Mouse (Mus musculus) adrenal gland, postnatal 36 days (tissue): ENCODE measurements around the gene Wfdc8. TPM values are rescaled to one million over a fixed set of nuclear protein-coding genes. Genes with fewer than 3 reads are reported as not detected.
"Not testable (repeated sequence)": the region's sequence is repeated elsewhere in the genome, so short reads cannot be mapped to it uniquely, and the experiment has no call there.

Experiments used
- DNase-seq, 2 experiments: peaks; one replicate each; pipeline ENCODE4 v3.0.0; 2021; ENCODE audit warnings: mixed read lengths in 1 of 2
- long read RNA-seq, 2 experiments: library from polyadenylated mRNA; stranded (forward); transcript quantifications; one replicate each; pipeline ENCODE4 v2.0.0; 2021; ENCODE audit warnings: borderline sequencing depth in 2 of 2
- total RNA-seq, 2 experiments: library from RNA; stranded (reverse); gene quantifications; 2 replicates each; pipeline ENCODE4 v1.2.3; 2021

Wfdc8 gene
- total RNA-seq, result not detected
- long read RNA-seq, experiment 1, result 0 reads
- long read RNA-seq, experiment 2, result 0 reads

GRCm38 (mm10) chr2:164613471-164613870, at the start of gene Wfdc8, which contains the start of gene Wfdc6b:
Gene Wfdc8 (minus strand): TSS chr2:164613626.
Gene Wfdc6b (plus strand): TSS chr2:164613522.
- DNase-seq, result peak; percentile 52 to 78

GRCm38 (mm10) chr2:164656483-164656882, 43.1 kb upstream of the Wfdc8 start, which contains the start of gene Wfdc9:
Gene Wfdc9 (minus strand): TSS chr2:164656583.
- DNase-seq, result no peak

GRCm38 (mm10) chr2:164655858-164656257, 42.4 kb upstream of the Wfdc8 start, which contains the start of gene Wfdc10:
Gene Wfdc10 (plus strand): TSS chr2:164656046.
- peak; percentile 49 to 65 for DNase-seq

- peak in 1 of 2 experiments; percentile 29 for DNase-seq
Observed at GRCm38 (mm10) chr2:164641881-164642673, 28.7 kb upstream of the Wfdc8 start.

GRCm38 (mm10) chr2:164641129-164641528, 27.7 kb upstream of the Wfdc8 start:
- DNase-seq, result no peak

- DNase-seq, result no peak
Observed at GRCm38 (mm10) chr2:164638696-164639095, 25.3 kb upstream of the Wfdc8 start, which contains the start of gene Wfdc16. Gene Wfdc16 (minus strand): TSS chr2:164638796.

- DNase-seq, result no peak
Observed at GRCm38 (mm10) chr2:164635266-164635665, 21.8 kb upstream of the Wfdc8 start.

- no peak for DNase-seq
Observed at GRCm38 (mm10) chr2:164621775-164622174, 8.3 kb upstream of the Wfdc8 start.

GRCm38 (mm10) chr2:164619050-164619449, 5.6 kb upstream of the Wfdc8 start:
- no peak for DNase-seq

- DNase-seq, result no peak
Observed at GRCm38 (mm10) chr2:164615386-164615785, 2.0 kb upstream of the Wfdc8 start.

GRCm38 (mm10) chr2:164608781-164609180, 4.6 kb downstream of the Wfdc8 start:
- DNase-seq, result peak; percentile 62 to 67

- no peak for DNase-seq
Observed at GRCm38 (mm10) chr2:164604411-164604810, 9.0 kb downstream of the Wfdc8 start.

GRCm38 (mm10) chr2:164603482-164603881, 9.9 kb downstream of the Wfdc8 start:
- no peak for DNase-seq

GRCm38 (mm10) chr2:164600179-164600578, 13.2 kb downstream of the Wfdc8 start:
- no peak for DNase-seq

GRCm38 (mm10) chr2:164593494-164593893, 19.9 kb downstream of the Wfdc8 start, which contains the start of gene Eppin:
Gene Eppin (minus strand): TSS chr2:164593594.
- no peak for DNase-seq

GRCm38 (mm10) chr2:164592014-164592413, 21.4 kb downstream of the Wfdc8 start:
- peak; percentile 31 to 47 for DNase-seq

- DNase-seq, result peak; percentile 35 to 66
Observed at GRCm38 (mm10) chr2:164585025-164585725, 28.3 kb downstream of the Wfdc8 start, which contains the start of gene Wfdc6a. Gene Wfdc6a (minus strand): TSS chr2:164585447.

GRCm38 (mm10) chr2:164573359-164573758, 40.1 kb downstream of the Wfdc8 start, which contains the start of gene Spint3:
Gene Spint3 (minus strand): TSS chr2:164573459.
- not testable (repeated sequence) for DNase-seq

- no peak for DNase-seq
Observed at GRCm38 (mm10) chr2:164567460-164567859, 46.0 kb downstream of the Wfdc8 start.

GRCm38 (mm10) chr2:164566997-164567396, 46.4 kb downstream of the Wfdc8 start:
- no peak for DNase-seq

GRCm38 (mm10) chr2:164564346-164564745, 49.1 kb downstream of the Wfdc8 start:
- no peak for DNase-seq

GRCm38 (mm10) chr2:164563339-164564038, 49.9 kb downstream of the Wfdc8 start:
- peak; percentile 30 to 42 for DNase-seq
